Mouse (Mus musculus): Measurements from ENCODE around the gene Emc9. TPM values are rescaled to one million over a fixed set of nuclear protein-coding genes. Genes with fewer than 3 reads are reported as not detected.

Emc9 gene
- total RNA-seq (2014; rRNA removed; ENCODE audit: low replicate concordance), result 36.1 and 37.6 TPM in 2 replicates
- polyA plus RNA-seq (2015; fragmentation: Nextera tagmentation; extraction: Ambion mirVana), result 52.9 and 54.1 TPM in 2 replicates

DNA sequence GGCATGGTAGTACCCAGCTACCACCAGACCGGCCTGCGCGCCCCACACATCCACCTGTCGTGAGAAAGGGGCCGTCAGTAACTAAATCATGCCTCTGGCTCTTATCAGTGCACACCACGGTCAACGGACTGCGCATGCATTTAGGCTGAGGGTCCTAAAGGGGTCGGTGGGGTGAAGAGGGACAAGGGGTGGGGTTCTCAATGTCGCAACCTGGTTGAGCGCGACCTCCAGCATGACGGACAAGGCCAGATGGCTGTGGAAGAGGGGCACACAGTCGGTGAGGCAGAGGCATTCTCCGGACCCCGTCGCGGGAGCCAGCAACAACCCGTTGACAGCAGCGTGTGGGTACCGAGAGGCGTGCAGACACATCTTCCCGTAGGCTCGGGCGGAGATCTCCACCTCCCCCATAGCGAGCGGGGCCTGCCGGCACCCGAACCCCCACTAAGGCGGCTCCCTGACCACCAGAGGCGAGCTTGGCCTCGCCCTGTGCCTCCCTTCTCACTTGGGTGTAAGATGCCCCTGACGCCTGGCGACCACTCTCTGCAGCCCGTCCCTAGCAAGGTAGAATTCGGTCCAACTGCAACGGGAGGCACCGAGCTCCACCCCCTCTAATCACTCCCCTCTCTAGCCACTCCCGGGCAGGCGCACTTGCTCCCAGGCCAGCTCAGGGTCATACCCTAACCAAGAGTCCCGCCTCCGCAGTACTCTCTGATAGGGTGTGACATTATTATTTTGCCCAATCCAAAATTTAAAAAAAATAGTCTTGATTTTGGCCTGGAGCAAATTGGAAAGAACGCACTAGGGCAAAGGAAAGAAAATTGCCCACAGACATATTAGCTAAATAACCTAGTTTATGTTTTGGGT is at the start of gene Emc9:
Emc9 (minus strand) TSS at position 601 of the 864 bp plus-strand sequence.
- Histone ChIP-seq H3K9me3 (replicated peaks; ENCODE audit: control insufficient read depth, low read length) (no peaks in the 10 kb centered on the region), H3K9ac (replicated peaks; ENCODE audit: low read depth, low read length) (peak within 1 kb of the TSS; percentile 67), H3K4me1 (ENCODE audit: control insufficient read depth, insufficient read depth) (peaks cover 11% of the 10 kb centered on the region; the same call in 1 of the 2 replicates), H3K4me2 (ENCODE audit: low read depth, low read length) (peak within 1 kb of the TSS; percentile 96), H3K36me3 (replicated peaks; ENCODE audit: control insufficient read depth, insufficient read depth, low read length) (peaks cover 35% of the 10 kb centered on the region), H3K4me3 (ENCODE audit: low read depth, low read length) (peak within 1 kb of the TSS; percentile 77), H3K27ac (ENCODE audit: low read depth) (peak within 1 kb of the TSS; percentile 81), H3K27me3 (ENCODE audit: control insufficient read depth, insufficient read depth, low read length) (no peaks in the 10 kb centered on the region)
- 2% methylated on average over 43 of the region's 43 CpGs for WGBS
- ATAC-seq (ENCODE audit: insufficient read depth, low read depth), result peak; percentile 91
- no peak for TF ChIP-seq EP300 (IDR thresholded peaks at IDR 0.05; ENCODE audit: low read depth)
- no peak for TF ChIP-seq CTCF (IDR thresholded peaks at IDR 0.05; ENCODE audit: low read depth)
- peak; percentile 76 for DNase-seq (ENCODE audit: low spot score)

DNA sequence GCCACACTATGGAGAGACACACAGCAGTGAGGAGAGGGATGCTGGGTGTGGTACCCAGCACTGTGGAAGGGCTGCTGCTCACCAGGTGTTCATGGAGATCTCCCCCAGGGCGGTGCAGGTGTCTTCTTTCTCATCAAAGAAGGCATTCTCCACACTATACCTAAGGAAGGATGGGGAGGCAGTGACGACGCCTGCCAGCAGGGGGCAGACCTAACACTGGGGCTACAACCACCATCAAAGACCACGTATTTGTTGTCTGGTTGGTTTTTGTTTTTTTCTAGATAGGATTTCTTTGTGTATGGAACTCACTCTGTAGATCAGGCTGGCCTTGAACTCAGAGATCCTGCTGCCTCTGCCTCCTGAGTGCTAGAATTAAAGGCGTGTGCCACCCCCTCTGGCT is 44.2 kb upstream of the Emc9 start:
- no peak overlapping the region for H3K4me3 ChIP-seq (ENCODE audit: low read depth, low read length)
- no peak overlapping the region for H3K4me2 ChIP-seq (ENCODE audit: low read depth, low read length)
- DNase-seq (ENCODE audit: low spot score) (no peak), ATAC-seq (ENCODE audit: insufficient read depth, low read depth) (no peak)
- H3K36me3 ChIP-seq (replicated peaks; ENCODE audit: control insufficient read depth, insufficient read depth, low read length), result peaks cover 95% of the 10 kb centered on the region
- no peak overlapping the region for H3K27ac ChIP-seq (ENCODE audit: low read depth)
- TF ChIP-seq CTCF (IDR thresholded peaks at IDR 0.05; ENCODE audit: low read depth) (peak; percentile 68), EP300 (IDR thresholded peaks at IDR 0.05; ENCODE audit: low read depth) (no peak)
- no peaks in the 10 kb centered on the region for H3K9me3 ChIP-seq (replicated peaks; ENCODE audit: control insufficient read depth, low read length)
- 46% methylated on average over 5 of the region's 5 CpGs for whole genome bisulfite sequencing
- no peaks in the 10 kb centered on the region for H3K4me1 ChIP-seq (ENCODE audit: control insufficient read depth, insufficient read depth)
- H3K9ac ChIP-seq (replicated peaks; ENCODE audit: low read depth, low read length), result no peak overlapping the region
- H3K27me3 ChIP-seq (ENCODE audit: control insufficient read depth, insufficient read depth, low read length), result no peaks in the 10 kb centered on the region

DNA sequence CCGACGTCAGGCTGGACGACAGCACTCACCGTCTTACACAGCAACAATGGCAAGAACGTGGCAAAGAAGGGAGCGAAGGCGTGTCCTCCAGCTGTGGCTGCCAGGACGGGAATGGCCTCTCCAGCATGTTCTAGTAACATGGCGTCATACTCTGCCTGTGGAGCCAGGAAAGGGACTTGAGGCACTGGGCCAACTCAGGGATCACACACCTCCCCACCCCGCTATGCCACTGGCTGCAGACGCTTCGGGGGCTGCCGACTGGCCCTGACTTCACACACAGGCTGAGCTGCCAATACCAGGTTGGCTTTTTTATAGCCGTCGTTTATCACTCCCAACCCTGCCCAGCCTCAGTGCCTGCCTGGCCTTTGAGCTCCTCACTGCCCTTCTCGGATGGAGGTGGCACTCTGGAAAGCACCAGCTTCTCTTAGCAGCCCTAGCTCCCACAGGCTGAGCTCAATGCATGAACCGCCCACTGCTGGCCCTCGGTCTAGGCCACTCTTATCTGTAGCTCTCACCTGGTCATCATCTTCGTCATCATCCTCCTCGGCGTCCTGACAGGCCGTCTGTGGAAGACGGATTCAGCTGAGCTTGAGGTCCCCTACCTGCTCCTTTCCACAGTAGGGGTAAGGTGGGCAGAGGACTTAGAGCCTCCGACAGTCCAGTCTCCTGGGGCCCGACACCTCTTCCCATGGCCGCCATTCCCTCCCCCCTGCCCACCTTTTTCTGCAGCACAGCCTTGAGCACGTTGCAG is 43.1 kb upstream of the Emc9 start:
- Histone ChIP-seq H3K36me3 (replicated peaks; ENCODE audit: control insufficient read depth, insufficient read depth, low read length) (peaks cover 85% of the 10 kb centered on the region), H3K4me2 (ENCODE audit: low read depth, low read length) (no peak overlapping the region), H3K4me1 (ENCODE audit: control insufficient read depth, insufficient read depth) (no peaks in the 10 kb centered on the region), H3K9ac (replicated peaks; ENCODE audit: low read depth, low read length) (no peak overlapping the region), H3K27ac (ENCODE audit: low read depth) (no peak overlapping the region), H3K9me3 (replicated peaks; ENCODE audit: control insufficient read depth, low read length) (no peaks in the 10 kb centered on the region), H3K4me3 (ENCODE audit: low read depth, low read length) (no peak overlapping the region), H3K27me3 (ENCODE audit: control insufficient read depth, insufficient read depth, low read length) (no peaks in the 10 kb centered on the region)
- 79% methylated on average over 27 of the region's 27 CpGs for WGBS
- DNase-seq (ENCODE audit: low spot score) (no peak), ATAC-seq (ENCODE audit: insufficient read depth, low read depth) (0 out of 2 replicates have a peak, but pooled peaks have one; percentile 26)
- TF ChIP-seq EP300 (IDR thresholded peaks at IDR 0.05; ENCODE audit: low read depth) (no peak), CTCF (IDR thresholded peaks at IDR 0.05; ENCODE audit: low read depth) (no peak)

DNA sequence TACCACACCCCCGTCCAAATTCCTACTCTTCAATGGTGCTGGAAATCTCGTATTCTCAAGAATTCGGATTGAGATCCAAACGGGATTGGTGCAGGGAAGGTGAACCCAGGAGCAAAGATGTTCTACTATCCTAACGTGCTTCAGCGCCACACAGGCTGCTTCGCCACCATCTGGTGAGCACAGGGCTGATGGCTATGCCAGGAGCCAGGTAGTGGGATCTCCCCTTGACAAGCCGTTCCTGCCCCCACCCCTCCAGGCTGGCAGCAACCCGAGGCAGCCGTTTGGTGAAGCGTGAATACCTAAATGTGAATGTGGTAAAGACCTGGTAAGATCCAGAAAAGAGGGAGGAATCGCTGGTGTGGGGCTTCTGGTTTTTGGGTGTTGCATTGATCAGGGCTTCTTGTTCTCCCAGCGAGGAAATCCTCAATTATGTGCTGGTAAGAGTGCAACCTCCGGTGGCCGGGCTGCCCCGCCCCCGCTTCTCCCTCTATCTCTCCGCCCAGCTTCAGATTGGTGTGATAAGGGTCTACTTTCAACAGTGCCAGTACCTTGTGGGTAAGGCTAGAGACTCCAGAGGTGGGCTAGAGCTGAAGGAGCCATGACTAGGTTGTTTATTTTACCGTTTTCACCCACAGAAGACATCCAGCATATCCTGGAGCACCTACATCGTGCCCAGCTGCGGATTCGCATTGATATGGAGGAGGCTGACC is 33.5 kb upstream of the Emc9 start:
- no peaks in the 10 kb centered on the region; the same call in 1 of the 2 replicates for H3K4me1 ChIP-seq (ENCODE audit: control insufficient read depth, insufficient read depth)
- no peak overlapping the region for H3K9ac ChIP-seq (replicated peaks; ENCODE audit: low read depth, low read length)
- no peaks in the 10 kb centered on the region for H3K9me3 ChIP-seq (replicated peaks; ENCODE audit: control insufficient read depth, low read length)
- no peak overlapping the region for H3K4me3 ChIP-seq (ENCODE audit: low read depth, low read length)
- H3K27me3 ChIP-seq (ENCODE audit: control insufficient read depth, insufficient read depth, low read length), result no peaks in the 10 kb centered on the region
- ATAC-seq (ENCODE audit: insufficient read depth, low read depth), result no peak
- TF ChIP-seq EP300 (IDR thresholded peaks at IDR 0.05; ENCODE audit: low read depth), result no peak
- TF ChIP-seq CTCF (IDR thresholded peaks at IDR 0.05; ENCODE audit: low read depth), result no peak
- H3K36me3 ChIP-seq (replicated peaks; ENCODE audit: control insufficient read depth, insufficient read depth, low read length), result no peaks in the 10 kb centered on the region
- H3K4me2 ChIP-seq (ENCODE audit: low read depth, low read length), result peak overlapping the region; percentile 48
- 38% methylated on average over 22 of the region's 22 CpGs for WGBS
- no peak overlapping the region for H3K27ac ChIP-seq (ENCODE audit: low read depth)
- no peak for DNase-seq (ENCODE audit: low spot score)

DNA sequence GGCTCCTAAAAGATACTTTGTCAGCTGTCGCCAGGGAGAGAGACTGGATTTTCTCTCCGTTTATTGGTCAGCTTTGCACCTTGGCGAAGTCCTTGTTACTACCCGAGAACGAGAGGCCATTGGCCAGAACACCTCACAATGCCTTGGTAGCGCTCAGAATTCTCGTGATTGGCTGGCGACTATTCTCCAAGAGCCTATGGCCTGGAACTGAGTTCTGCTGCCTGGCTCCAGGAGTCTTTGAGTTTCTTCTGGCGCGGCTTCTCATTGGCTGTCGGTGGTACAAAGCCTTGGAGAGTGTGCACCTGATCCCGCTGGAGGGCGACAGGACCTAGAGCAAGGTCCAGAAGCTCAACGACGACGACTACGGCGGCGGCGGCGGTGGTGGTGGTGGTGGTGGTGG is 32.7 kb upstream of the Emc9 start, which contains the start of gene Rec8:
Rec8 (plus strand) TSS at position 216 of the 400 bp plus-strand sequence.
- ATAC-seq (ENCODE audit: insufficient read depth, low read depth) (peak; percentile 88), DNase-seq (ENCODE audit: low spot score) (peak; percentile 76)
- WGBS, result 13% methylated on average over 21 of the region's 21 CpGs
- H3K4me1 ChIP-seq (ENCODE audit: control insufficient read depth, insufficient read depth), result no peaks in the 10 kb centered on the region; the same call in 1 of the 2 replicates
- no peaks in the 10 kb centered on the region for H3K27me3 ChIP-seq (ENCODE audit: control insufficient read depth, insufficient read depth, low read length)
- peak within 1 kb of the TSS; percentile 14; the same call in 1 of the 2 replicates for H3K4me3 ChIP-seq (ENCODE audit: low read depth, low read length)
- H3K27ac ChIP-seq (ENCODE audit: low read depth), result no peak within 1 kb of the TSS
- H3K36me3 ChIP-seq (replicated peaks; ENCODE audit: control insufficient read depth, insufficient read depth, low read length), result no peaks in the 10 kb centered on the region
- H3K9me3 ChIP-seq (replicated peaks; ENCODE audit: control insufficient read depth, low read length), result no peaks in the 10 kb centered on the region
- TF ChIP-seq EP300 (IDR thresholded peaks at IDR 0.05; ENCODE audit: low read depth), result no peak
- TF ChIP-seq CTCF (IDR thresholded peaks at IDR 0.05; ENCODE audit: low read depth), result peak; percentile 43
- no peak within 1 kb of the TSS for H3K9ac ChIP-seq (replicated peaks; ENCODE audit: low read depth, low read length)
- H3K4me2 ChIP-seq (ENCODE audit: low read depth, low read length), result peak within 1 kb of the TSS; percentile 48

Data from heart, postnatal 0 days (tissue).